Mouse (Mus musculus): ENCODE measurements around the gene Rnf113a1. TPM values are rescaled to one million over a fixed set of nuclear protein-coding genes. Genes with fewer than 3 reads are reported as not detected.
"Not testable (repeated sequence)": the region's sequence is repeated elsewhere in the genome, so short reads cannot be mapped to it uniquely, and the experiment has no call there.

The Rnf113a1 gene
- 0.13 and 0.32 TPM in 2 replicates for polyA plus RNA-seq (2012; rRNA removed)

GRCm38 (mm10) chrX:37191105-37191743, at the start of gene Rnf113a1, which contains the start of gene Ndufa1:
TSS of gene Rnf113a1 (plus strand) at chrX:37191245.
TSS of gene Ndufa1 (minus strand) at chrX:37191163.
- Histone ChIP-seq H3K4me3 (ENCODE audit: control insufficient read depth, low read depth, low read length) (peak within 1 kb of the TSS; percentile 93), H3K27ac (ENCODE audit: control insufficient read depth, insufficient read depth, low read depth, low read length) (peak within 1 kb of the TSS; percentile 87), H3K4me1 (ENCODE audit: control insufficient read depth, insufficient read depth, low read length) (peaks cover 4% of the 10 kb centered on the region; the same call in 1 of the 2 replicates), H3K36me3 (ENCODE audit: control insufficient read depth, insufficient read depth, low read length) (no peaks in the 10 kb centered on the region), H3K27me3 (ENCODE audit: control insufficient read depth, insufficient read depth, low read length) (no peaks in the 10 kb centered on the region)
- TF ChIP-seq CTCF (IDR thresholded peaks at IDR 0.05; ENCODE audit: control insufficient read depth, insufficient read depth, insufficient replicate concordance, low read depth, low read length) (no peak), POLR2A (IDR thresholded peaks at IDR 0.05; ENCODE audit: control insufficient read depth, low read depth, low read length) (peak; percentile 60)

- Histone ChIP-seq H3K36me3 (ENCODE audit: control insufficient read depth, insufficient read depth, low read length) (no peaks in the 10 kb centered on the region), H3K27ac (ENCODE audit: control insufficient read depth, insufficient read depth, low read depth, low read length) (no peak overlapping the region)
- TF ChIP-seq CTCF (IDR thresholded peaks at IDR 0.05; ENCODE audit: control insufficient read depth, insufficient read depth, insufficient replicate concordance, low read depth, low read length) (no peak), POLR2A (IDR thresholded peaks at IDR 0.05; ENCODE audit: control insufficient read depth, low read depth, low read length) (no peak)
Observed at GRCm38 (mm10) chrX:37141732-37142131, 49.3 kb upstream of the Rnf113a1 start.

GRCm38 (mm10) chrX:37144498-37144897, 46.5 kb upstream of the Rnf113a1 start:
- not testable (repeated sequence) for H3K27ac ChIP-seq (ENCODE audit: control insufficient read depth, insufficient read depth, low read depth, low read length); H3K4me1 ChIP-seq (ENCODE audit: control insufficient read depth, insufficient read depth, low read length); H3K36me3 ChIP-seq (ENCODE audit: control insufficient read depth, insufficient read depth, low read length); H3K27me3 ChIP-seq (ENCODE audit: control insufficient read depth, insufficient read depth, low read length); H3K4me3 ChIP-seq (ENCODE audit: control insufficient read depth, low read depth, low read length)

More at GRCm38 (mm10) chrX:37141732-37142131, 49.3 kb upstream of the Rnf113a1 start:
- no peaks in the 10 kb centered on the region for H3K4me1 ChIP-seq (ENCODE audit: control insufficient read depth, insufficient read depth, low read length)
- no peak overlapping the region for H3K4me3 ChIP-seq (ENCODE audit: control insufficient read depth, low read depth, low read length)
- no peaks in the 10 kb centered on the region for H3K27me3 ChIP-seq (ENCODE audit: control insufficient read depth, insufficient read depth, low read length)

GRCm38 (mm10) chrX:37144954-37145353, 46.1 kb upstream of the Rnf113a1 start:
- Histone ChIP-seq H3K4me1 (ENCODE audit: control insufficient read depth, insufficient read depth, low read length) (no peaks in the 10 kb centered on the region), H3K36me3 (ENCODE audit: control insufficient read depth, insufficient read depth, low read length) (no peaks in the 10 kb centered on the region), H3K27ac (ENCODE audit: control insufficient read depth, insufficient read depth, low read depth, low read length) (no peak overlapping the region), H3K27me3 (ENCODE audit: control insufficient read depth, insufficient read depth, low read length) (no peaks in the 10 kb centered on the region), H3K4me3 (ENCODE audit: control insufficient read depth, low read depth, low read length) (no peak overlapping the region)
- no peak for TF ChIP-seq POLR2A (IDR thresholded peaks at IDR 0.05; ENCODE audit: control insufficient read depth, low read depth, low read length)
- TF ChIP-seq CTCF (IDR thresholded peaks at IDR 0.05; ENCODE audit: control insufficient read depth, insufficient read depth, insufficient replicate concordance, low read depth, low read length), result no peak

- Histone ChIP-seq H3K27me3 (ENCODE audit: control insufficient read depth, insufficient read depth, low read length) (no peaks in the 10 kb centered on the region), H3K4me1 (ENCODE audit: control insufficient read depth, insufficient read depth, low read length) (no peaks in the 10 kb centered on the region), H3K36me3 (ENCODE audit: control insufficient read depth, insufficient read depth, low read length) (no peaks in the 10 kb centered on the region), H3K4me3 (ENCODE audit: control insufficient read depth, low read depth, low read length) (no peak overlapping the region), H3K27ac (ENCODE audit: control insufficient read depth, insufficient read depth, low read depth, low read length) (no peak overlapping the region)
- TF ChIP-seq POLR2A (IDR thresholded peaks at IDR 0.05; ENCODE audit: control insufficient read depth, low read depth, low read length), result no peak
- no peak for TF ChIP-seq CTCF (IDR thresholded peaks at IDR 0.05; ENCODE audit: control insufficient read depth, insufficient read depth, insufficient replicate concordance, low read depth, low read length)
Observed at GRCm38 (mm10) chrX:37157839-37158238, 33.2 kb upstream of the Rnf113a1 start.

- Histone ChIP-seq H3K27me3 (ENCODE audit: control insufficient read depth, insufficient read depth, low read length) (no peaks in the 10 kb centered on the region), H3K27ac (ENCODE audit: control insufficient read depth, insufficient read depth, low read depth, low read length) (no peak overlapping the region), H3K4me3 (ENCODE audit: control insufficient read depth, low read depth, low read length) (no peak overlapping the region), H3K4me1 (ENCODE audit: control insufficient read depth, insufficient read depth, low read length) (no peaks in the 10 kb centered on the region; the same call in 1 of the 2 replicates), H3K36me3 (ENCODE audit: control insufficient read depth, insufficient read depth, low read length) (no peaks in the 10 kb centered on the region)
- TF ChIP-seq POLR2A (IDR thresholded peaks at IDR 0.05; ENCODE audit: control insufficient read depth, low read depth, low read length) (no peak), CTCF (IDR thresholded peaks at IDR 0.05; ENCODE audit: control insufficient read depth, insufficient read depth, insufficient replicate concordance, low read depth, low read length) (no peak)
Observed at GRCm38 (mm10) chrX:37161169-37161568, 29.9 kb upstream of the Rnf113a1 start.

- TF ChIP-seq POLR2A (IDR thresholded peaks at IDR 0.05; ENCODE audit: control insufficient read depth, low read depth, low read length), result no peak
- TF ChIP-seq CTCF (IDR thresholded peaks at IDR 0.05; ENCODE audit: control insufficient read depth, insufficient read depth, insufficient replicate concordance, low read depth, low read length), result no peak
- no peak overlapping the region for H3K27ac ChIP-seq (ENCODE audit: control insufficient read depth, insufficient read depth, low read depth, low read length)
- no peaks in the 10 kb centered on the region; the same call in 1 of the 2 replicates for H3K4me1 ChIP-seq (ENCODE audit: control insufficient read depth, insufficient read depth, low read length)
- no peaks in the 10 kb centered on the region for H3K36me3 ChIP-seq (ENCODE audit: control insufficient read depth, insufficient read depth, low read length)
- no peaks in the 10 kb centered on the region for H3K27me3 ChIP-seq (ENCODE audit: control insufficient read depth, insufficient read depth, low read length)
- H3K4me3 ChIP-seq (ENCODE audit: control insufficient read depth, low read depth, low read length), result no peak overlapping the region
Observed at GRCm38 (mm10) chrX:37163115-37163514, 27.9 kb upstream of the Rnf113a1 start.

All from testis, adult 2 months (tissue).